Mouse (Mus musculus): ENCODE results near the gene Cep41.

DNA sequence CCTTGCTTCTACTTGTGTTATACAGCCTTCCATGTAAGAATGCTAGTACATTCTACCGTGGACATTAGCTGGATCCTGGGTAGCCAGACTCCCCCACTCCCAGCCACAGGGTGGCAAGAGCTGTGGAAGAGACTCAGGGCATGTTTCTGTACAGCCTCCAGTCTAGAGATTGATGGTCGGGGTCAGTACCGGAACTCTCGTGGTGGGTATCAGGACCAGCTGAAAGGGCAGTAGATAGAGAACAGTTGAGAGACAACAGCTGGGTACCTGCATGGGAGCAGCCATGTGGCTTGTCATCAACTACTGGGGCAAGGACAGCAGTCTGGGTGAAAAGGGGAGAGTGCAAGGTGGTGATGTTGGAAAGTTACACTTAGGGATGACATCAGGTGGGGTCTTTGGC is 88.4 kb downstream of the Cep41 start:
- TF ChIP-seq CTCF (IDR thresholded peaks at IDR 0.05; ENCODE audit: borderline replicate concordance, insufficient read depth, low read depth, low read length), result no peak
- no peak for TF ChIP-seq POLR2A (IDR thresholded peaks at IDR 0.05; ENCODE audit: borderline replicate concordance, insufficient read depth, low read length)
